Mouse (Mus musculus): ENCODE data around the gene Btrc. TPM values are rescaled to one million over a fixed set of nuclear protein-coding genes. Genes with fewer than 3 reads are reported as not detected.
"Not testable (repeated sequence)": the region's sequence is repeated elsewhere in the genome, so short reads cannot be mapped to it uniquely, and the experiment has no call there.

Gene Btrc
- polyA plus RNA-seq (2016; fragmentation: Nextera tagmentation; extraction: Ambion mirVana): 47.4 and 50.3 TPM in 2 replicates

DNA sequence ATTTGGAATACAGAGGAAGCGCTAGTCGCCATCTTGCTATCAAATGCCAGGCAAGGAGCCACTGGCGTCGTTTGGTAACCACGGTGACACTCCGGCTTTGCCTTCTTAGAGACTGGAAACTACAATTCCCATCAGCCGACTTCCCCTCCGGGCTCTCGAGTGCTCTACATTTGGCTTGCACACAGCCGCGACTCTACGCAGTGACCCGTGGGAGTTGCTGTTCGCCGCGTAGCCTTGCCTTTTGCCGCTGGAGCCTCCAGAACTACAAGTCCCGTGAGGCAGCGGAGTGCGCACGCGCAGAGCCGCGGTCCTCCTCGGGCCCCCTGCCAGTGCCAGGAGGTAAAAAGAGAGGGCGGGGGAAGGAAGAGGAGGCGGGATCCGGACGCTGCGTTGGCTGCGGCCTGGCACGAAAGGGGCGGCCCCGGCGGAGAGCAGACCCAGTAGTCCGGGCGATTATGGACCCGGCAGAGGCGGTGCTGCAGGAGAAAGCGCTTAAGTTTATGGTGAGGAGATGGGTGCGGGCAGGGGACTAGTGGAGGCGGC, at the start of gene Btrc:
Gene Btrc (plus strand): TSS at position 351 of the 543 bp plus-strand sequence.
- Histone ChIP-seq H3K4me1 (peaks cover 16% of the 10 kb centered on the region), H3K27ac (peak within 1 kb of the TSS; percentile 94), H3K36me3 (replicated peaks) (peaks cover 8% of the 10 kb centered on the region; the same call in 1 of the 2 replicates), H3K9me3 (no peaks in the 10 kb centered on the region), H3K4me3 (peak within 1 kb of the TSS; percentile 91), H3K27me3 (ENCODE audit: poor library complexity, severe bottlenecking) (no peaks in the 10 kb centered on the region)
- DNase-seq (ENCODE audit: extremely low spot score, low spot score): peak; percentile 100
- under 1% methylated on average over 42 of the region's 42 CpGs for WGBS

DNA sequence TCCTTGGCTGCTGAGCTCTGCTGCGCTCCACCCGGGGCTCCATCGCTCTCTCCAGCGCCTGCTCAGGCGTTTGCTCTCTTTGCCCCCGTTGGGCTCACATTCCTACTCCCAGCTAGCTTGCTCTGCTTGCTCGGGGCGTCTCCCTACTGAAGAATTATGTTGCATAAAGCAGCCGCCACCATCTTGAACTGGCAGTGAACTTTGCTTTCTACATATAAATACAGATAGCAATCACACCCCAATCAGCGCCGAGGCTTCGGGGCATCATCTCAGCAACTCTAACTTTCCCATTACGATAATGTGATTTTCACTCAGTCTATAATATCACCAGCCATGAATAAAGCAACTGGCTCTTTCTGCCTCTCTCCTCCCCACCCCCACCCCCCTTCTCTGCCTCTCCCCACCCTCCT, 46.1 kb upstream of the Btrc start:
- WGBS: 45% methylated on average over 13 of the region's 13 CpGs
- Histone ChIP-seq H3K36me3 (replicated peaks) (no peaks in the 10 kb centered on the region), H3K9me3 (no peaks in the 10 kb centered on the region), H3K27ac (peak overlapping the region; percentile 2; the same call in 1 of the 2 replicates), H3K4me3 (no peak overlapping the region), H3K4me1 (peaks cover 23% of the 10 kb centered on the region), H3K27me3 (ENCODE audit: poor library complexity, severe bottlenecking) (peaks cover 36% of the 10 kb centered on the region)
- no peak for DNase-seq (ENCODE audit: extremely low spot score, low spot score)

DNA sequence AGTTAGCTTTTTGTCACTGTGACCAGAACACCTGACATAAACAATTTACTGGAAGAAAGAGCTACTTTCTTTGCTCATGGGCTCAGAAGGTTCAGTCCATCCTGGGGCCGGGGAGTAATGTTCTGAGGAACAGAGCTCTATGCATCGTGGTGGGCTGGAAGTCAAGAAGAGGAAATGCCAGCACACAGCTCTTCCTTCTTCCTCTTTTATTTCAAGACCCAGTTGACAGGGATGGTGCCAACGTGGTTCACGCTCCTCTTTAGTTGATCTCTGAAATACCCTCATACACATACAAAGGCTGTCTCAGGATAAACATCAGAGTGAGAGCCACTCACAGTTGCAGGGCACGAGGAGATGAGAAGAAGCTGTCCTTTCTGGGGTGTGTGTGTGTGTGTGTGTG, 42.5 kb upstream of the Btrc start:
- H3K27ac ChIP-seq: no peak overlapping the region
- no peak overlapping the region for H3K4me3 ChIP-seq
- WGBS: 78% methylated on average over 5 of the region's 5 CpGs
- no peaks in the 10 kb centered on the region for H3K9me3 ChIP-seq
- DNase-seq (ENCODE audit: extremely low spot score, low spot score): no peak
- H3K27me3 ChIP-seq (ENCODE audit: poor library complexity, severe bottlenecking): peaks cover 18% of the 10 kb centered on the region
- H3K36me3 ChIP-seq (replicated peaks): no peaks in the 10 kb centered on the region
- H3K4me1 ChIP-seq: peaks cover 15% of the 10 kb centered on the region

DNA sequence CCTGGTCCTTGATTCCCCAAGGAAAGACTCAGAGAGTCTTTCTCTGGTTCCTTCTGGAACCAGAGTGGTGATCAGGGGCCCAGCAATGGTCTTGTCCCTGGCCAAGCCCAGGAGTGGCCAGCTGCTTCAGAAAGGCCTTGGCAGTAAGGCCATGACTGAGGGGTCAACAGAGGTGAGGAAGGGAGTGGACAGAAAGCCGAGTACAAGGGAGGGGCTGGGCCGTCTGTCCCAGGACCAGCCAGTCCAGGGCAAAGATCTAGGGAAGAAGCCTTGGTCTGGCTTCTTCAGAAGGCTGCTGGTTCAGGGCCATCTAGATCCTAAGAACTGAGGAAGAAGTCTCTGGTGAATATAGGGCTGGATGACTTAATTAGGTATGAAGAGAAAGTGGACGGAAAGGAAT, 34.5 kb upstream of the Btrc start:
- WGBS: 36% methylated on average over 3 of the region's 3 CpGs
- no peak for DNase-seq (ENCODE audit: extremely low spot score, low spot score)
- no peak overlapping the region for H3K27ac ChIP-seq

DNA sequence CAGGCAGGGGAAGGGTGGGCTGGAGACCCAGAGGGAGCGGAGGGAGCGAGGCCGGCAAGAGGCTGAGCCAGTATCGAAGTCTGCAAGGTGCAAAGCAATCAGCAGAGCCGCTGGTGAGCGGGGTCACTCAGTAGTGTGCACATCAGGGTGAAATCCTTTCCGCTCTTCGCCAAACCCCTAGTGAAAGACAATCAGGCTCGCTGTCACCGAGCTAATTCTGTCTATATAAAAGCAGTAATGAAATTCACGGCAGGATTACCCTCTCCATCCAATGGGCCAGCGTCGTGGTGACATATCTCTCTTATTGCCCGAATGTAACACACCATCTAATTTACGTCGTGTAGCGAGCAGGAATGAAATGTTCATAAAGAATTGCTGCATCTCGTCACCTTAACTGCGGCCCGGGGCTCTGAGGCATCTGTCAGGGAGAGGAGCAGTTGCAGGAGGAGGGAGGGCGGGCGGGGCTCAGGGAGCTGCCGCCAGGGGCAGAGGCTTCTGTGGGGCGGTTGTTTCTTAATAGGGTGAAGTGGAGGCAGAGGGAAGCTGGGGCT, 33.7 kb upstream of the Btrc start:
- Histone ChIP-seq H3K36me3 (replicated peaks) (no peaks in the 10 kb centered on the region), H3K27me3 (ENCODE audit: poor library complexity, severe bottlenecking) (peaks cover 49% of the 10 kb centered on the region), H3K9me3 (no peaks in the 10 kb centered on the region), H3K27ac (no peak overlapping the region), H3K4me1 (peaks cover 29% of the 10 kb centered on the region), H3K4me3 (peak overlapping the region; percentile 36)
- whole genome bisulfite sequencing: 6% methylated on average over 24 of the region's 24 CpGs
- no peak for DNase-seq (ENCODE audit: extremely low spot score, low spot score)

More for the DNA sequence above, 34.5 kb upstream of the Btrc start:
- H3K4me1 ChIP-seq: peaks cover 29% of the 10 kb centered on the region
- peaks cover 49% of the 10 kb centered on the region for H3K27me3 ChIP-seq (ENCODE audit: poor library complexity, severe bottlenecking)
- H3K9me3 ChIP-seq: no peaks in the 10 kb centered on the region
- H3K4me3 ChIP-seq: no peak overlapping the region
- no peaks in the 10 kb centered on the region for H3K36me3 ChIP-seq (replicated peaks)

DNA sequence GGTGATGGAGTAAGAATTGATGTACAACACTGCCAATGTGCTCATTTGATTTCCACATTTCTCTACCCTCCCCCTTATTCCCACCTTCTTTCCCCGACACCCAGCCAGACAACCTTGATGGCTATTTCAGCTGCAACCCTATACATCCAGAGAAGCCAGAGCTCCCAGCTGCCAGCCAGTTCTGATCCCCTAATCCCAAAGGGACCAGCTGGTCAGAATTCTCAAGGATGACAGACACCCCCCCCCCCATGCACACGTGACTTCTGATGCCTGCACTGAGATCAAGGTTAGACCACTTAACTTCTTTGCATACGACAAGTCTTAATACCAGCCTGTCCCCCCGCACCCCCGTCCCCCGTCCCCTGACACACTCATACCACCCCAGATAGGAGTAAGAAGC, 26.8 kb upstream of the Btrc start:
- 0 out of 2 replicates have a peak, but pooled peaks cover 4% of the 10 kb centered on the region for H3K4me1 ChIP-seq
- H3K9me3 ChIP-seq: no peaks in the 10 kb centered on the region
- H3K36me3 ChIP-seq (replicated peaks): no peaks in the 10 kb centered on the region
- no peak overlapping the region for H3K4me3 ChIP-seq
- DNase-seq (ENCODE audit: extremely low spot score, low spot score): no peak
- peaks cover 4% of the 10 kb centered on the region for H3K27me3 ChIP-seq (ENCODE audit: poor library complexity, severe bottlenecking)
- no peak overlapping the region for H3K27ac ChIP-seq
- 84% methylated on average over 6 of the region's 6 CpGs for WGBS

DNA sequence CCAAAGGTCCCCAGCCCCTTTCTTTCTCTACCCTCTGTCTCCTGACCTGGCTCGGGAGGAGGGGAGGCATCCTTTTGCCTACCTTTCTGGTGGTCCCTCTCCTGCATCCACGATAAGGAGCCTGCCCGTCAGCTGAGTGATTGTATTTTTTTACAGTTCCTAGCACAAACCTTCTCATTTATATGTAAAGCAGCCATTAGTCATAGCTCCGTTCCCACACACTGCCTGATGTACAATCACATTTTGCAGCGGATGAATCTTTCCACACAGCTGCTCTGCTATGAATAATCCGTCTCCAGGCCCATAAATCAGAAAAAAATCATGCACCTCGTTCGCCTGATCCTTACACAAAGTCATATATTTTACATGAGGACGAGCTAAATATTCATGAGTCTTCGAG, 25.4 kb upstream of the Btrc start:
- 84% methylated on average over 10 of the region's 10 CpGs for WGBS
- Histone ChIP-seq H3K9me3 (no peaks in the 10 kb centered on the region), H3K4me1 (0 out of 2 replicates have a peak, but pooled peaks cover 4% of the 10 kb centered on the region), H3K36me3 (replicated peaks) (no peaks in the 10 kb centered on the region), H3K27me3 (ENCODE audit: poor library complexity, severe bottlenecking) (no peaks in the 10 kb centered on the region; the same call in 1 of the 2 replicates), H3K4me3 (no peak overlapping the region), H3K27ac (no peak overlapping the region)
- no peak for DNase-seq (ENCODE audit: extremely low spot score, low spot score)

DNA sequence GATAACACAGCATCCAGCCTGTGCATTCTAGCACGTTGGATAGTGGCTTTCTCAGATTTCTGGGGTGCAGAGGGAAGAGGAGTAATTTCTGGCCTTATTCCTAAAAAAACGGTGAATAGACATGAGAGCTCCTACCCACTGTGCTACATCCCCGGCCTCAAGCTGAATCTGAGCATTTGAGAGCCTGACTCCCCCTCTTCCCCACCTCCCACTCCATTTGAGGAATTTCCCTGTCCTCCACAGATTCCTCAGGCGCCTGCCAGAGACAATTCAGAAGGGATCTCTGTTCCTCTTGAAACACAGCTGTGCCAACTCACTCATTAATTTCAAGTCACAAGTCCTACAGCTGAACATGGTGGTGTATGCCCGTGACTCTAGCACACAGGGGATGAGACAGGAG, 19.6 kb upstream of the Btrc start:
- Histone ChIP-seq H3K9me3 (no peaks in the 10 kb centered on the region), H3K4me3 (no peak overlapping the region), H3K27me3 (ENCODE audit: poor library complexity, severe bottlenecking) (no peaks in the 10 kb centered on the region), H3K36me3 (replicated peaks) (no peaks in the 10 kb centered on the region), H3K27ac (no peak overlapping the region), H3K4me1 (no peaks in the 10 kb centered on the region)
- 81% methylated on average over 5 of the region's 5 CpGs for WGBS
- no peak for DNase-seq (ENCODE audit: extremely low spot score, low spot score)

DNA sequence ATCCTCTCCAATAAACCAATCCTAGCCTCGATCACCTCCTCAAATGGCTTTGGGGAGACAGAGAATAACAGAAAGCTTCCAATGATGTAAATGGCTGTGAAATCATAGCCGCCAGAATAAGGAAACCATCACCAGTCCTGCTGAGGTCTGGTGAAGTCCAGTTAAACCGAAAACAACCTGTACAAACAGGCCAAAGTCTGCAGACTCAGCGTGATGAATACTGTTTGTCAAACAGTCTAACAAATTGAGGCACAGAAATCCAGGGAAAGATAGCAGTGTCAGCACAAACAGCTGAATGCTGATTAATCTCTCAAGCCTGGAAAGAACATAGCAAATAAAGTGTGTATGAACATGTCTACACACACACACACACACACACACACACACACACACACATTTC, 15.3 kb upstream of the Btrc start:
- WGBS: 78% methylated on average over 4 of the region's 4 CpGs
- Histone ChIP-seq H3K27ac (no peak overlapping the region), H3K27me3 (ENCODE audit: poor library complexity, severe bottlenecking) (peaks cover 12% of the 10 kb centered on the region), H3K4me1 (no peaks in the 10 kb centered on the region), H3K9me3 (no peaks in the 10 kb centered on the region), H3K4me3 (no peak overlapping the region), H3K36me3 (replicated peaks) (no peaks in the 10 kb centered on the region)
- no peak for DNase-seq (ENCODE audit: extremely low spot score, low spot score)

DNA sequence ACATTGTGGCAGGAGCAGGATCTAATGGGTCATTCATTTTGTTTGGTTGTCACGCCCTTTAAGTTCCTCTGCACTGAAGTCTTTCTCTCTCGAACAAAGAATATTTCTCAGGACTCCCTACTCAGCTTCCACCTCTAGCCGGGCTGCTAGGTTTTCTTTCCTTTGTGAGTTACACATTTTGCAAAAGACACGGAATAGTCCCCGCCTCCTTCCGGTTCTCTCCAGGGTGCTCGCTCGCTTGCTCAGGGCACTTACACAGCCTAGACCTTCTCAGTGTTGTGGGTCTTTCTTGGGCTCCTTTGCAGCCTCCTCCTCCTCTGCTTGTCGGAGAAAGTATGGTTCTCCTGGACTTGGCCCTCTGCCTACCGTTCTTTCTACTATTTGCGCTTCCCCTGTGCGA, 13.1 kb upstream of the Btrc start:
- Histone ChIP-seq H3K27ac (no peak overlapping the region), H3K27me3 (ENCODE audit: poor library complexity, severe bottlenecking) (peaks cover 12% of the 10 kb centered on the region), H3K4me3 (no peak overlapping the region), H3K36me3 (replicated peaks) (no peaks in the 10 kb centered on the region), H3K9me3 (no peaks in the 10 kb centered on the region), H3K4me1 (no peaks in the 10 kb centered on the region)
- WGBS: 65% methylated on average over 12 of the region's 12 CpGs
- no peak for DNase-seq (ENCODE audit: extremely low spot score, low spot score)

DNA sequence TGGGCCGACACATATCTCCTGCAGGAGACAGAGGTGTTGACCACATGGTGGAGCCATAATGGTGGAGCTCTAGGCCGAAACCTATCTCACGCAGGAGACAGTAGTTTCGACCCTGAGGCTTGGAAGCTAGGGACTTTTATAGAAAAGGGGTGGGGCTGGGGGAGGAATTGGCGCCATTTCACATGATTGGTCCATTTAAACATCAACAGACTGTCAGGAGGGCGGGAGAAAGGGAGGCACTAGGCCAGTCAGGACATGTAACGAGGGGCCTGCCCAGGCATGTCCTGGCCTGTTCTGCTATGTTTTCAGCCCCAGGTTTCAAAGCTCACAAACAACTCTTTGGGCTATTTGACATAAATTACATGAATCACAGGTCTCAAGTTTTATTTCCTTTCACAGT, 10.8 kb upstream of the Btrc start:
- H3K9me3 ChIP-seq; H3K27ac ChIP-seq; DNase-seq (ENCODE audit: extremely low spot score, low spot score); H3K36me3 ChIP-seq (replicated peaks); H3K4me1 ChIP-seq; H3K4me3 ChIP-seq: not testable (repeated sequence)
- 92% methylated on average over 7 of the region's 7 CpGs for WGBS
- H3K27me3 ChIP-seq (ENCODE audit: poor library complexity, severe bottlenecking): peaks cover 12% of the 10 kb centered on the region

DNA sequence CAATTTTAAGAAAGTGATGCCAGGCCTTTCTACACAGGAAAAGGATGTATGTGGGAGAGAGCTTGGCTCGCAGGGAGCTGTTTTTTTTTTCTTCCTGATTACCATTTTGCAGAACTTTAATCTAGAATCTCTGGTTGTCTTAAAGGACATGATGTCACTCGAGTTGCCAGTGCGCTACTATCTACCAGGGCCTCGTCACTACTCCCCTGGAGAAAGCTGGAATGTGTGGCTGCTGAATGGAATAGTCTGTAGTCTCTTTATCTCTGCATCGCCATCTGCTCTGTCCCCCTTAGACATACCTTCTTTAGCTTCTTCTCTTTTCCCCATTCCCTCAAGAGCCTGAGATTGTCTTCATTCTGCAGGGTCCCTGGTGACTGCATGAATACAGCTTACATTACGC, 7.9 kb upstream of the Btrc start:
- no peak for DNase-seq (ENCODE audit: extremely low spot score, low spot score)
- 86% methylated on average over 6 of the region's 6 CpGs for WGBS
- Histone ChIP-seq H3K4me1 (no peaks in the 10 kb centered on the region), H3K4me3 (no peak overlapping the region), H3K36me3 (replicated peaks) (no peaks in the 10 kb centered on the region), H3K27me3 (ENCODE audit: poor library complexity, severe bottlenecking) (peaks cover 3% of the 10 kb centered on the region; the same call in 1 of the 2 replicates), H3K27ac (no peak overlapping the region), H3K9me3 (no peaks in the 10 kb centered on the region)

DNA sequence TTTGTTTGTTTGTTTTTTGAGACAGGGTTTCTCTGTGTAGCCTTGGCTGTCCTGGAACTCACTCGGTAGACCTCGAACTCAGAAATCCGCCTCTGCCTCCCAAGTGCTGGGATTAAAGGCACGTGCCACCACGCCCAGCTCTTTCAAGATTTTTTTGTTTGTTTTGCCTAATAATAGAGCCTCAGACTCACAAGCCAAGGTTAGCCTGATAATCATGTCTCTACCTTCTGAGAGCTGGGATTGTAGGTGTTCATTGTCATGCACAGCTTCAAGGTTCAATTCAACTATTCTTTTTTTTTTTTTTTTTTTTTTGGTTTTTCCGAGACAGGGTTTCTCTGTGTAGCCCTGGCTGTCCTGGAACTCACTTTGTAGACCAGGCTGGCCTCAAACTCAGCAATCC, 6.7 kb upstream of the Btrc start:
- not testable (repeated sequence) for H3K9me3 ChIP-seq; H3K4me3 ChIP-seq; DNase-seq (ENCODE audit: extremely low spot score, low spot score); H3K36me3 ChIP-seq (replicated peaks); H3K27me3 ChIP-seq (ENCODE audit: poor library complexity, severe bottlenecking); H3K4me1 ChIP-seq; H3K27ac ChIP-seq
- 83% methylated on average over 6 of the region's 6 CpGs for WGBS

DNA sequence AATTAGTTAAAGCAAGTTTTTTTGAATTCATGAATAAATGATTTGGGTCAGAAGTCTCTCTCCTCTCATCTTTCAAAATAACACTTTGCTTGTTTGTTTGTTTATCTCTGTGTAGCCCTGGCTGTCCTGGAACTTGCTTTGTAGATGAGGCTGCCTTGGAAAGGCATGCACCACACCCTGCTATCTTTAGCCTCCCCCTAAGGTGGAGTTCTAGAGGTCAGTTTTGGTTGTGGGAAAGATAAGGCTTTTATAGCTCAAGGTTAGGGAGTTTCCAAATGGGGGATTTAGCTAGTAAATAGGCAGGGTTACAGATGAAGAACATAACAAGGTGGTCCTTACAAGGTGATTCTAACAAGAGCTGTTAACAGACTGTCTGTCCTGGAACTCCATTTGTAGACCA, 3.0 kb upstream of the Btrc start:
- no peak overlapping the region for H3K4me3 ChIP-seq
- H3K9me3 ChIP-seq: no peaks in the 10 kb centered on the region
- no peaks in the 10 kb centered on the region for H3K36me3 ChIP-seq (replicated peaks)
- no peaks in the 10 kb centered on the region for H3K27me3 ChIP-seq (ENCODE audit: poor library complexity, severe bottlenecking)
- DNase-seq (ENCODE audit: extremely low spot score, low spot score): no peak
- H3K27ac ChIP-seq: no peak overlapping the region
- peaks cover 16% of the 10 kb centered on the region for H3K4me1 ChIP-seq

Measured in forebrain, embryonic 10.5 days (tissue).